Mouse (Mus musculus): ENCODE results near the gene Wdfy2.
"Not testable (repeated sequence)": the region's sequence is repeated elsewhere in the genome, so short reads cannot be mapped to it uniquely, and the experiment has no call there.

The Wdfy2 gene

GRCm38 (mm10) chr14:62879497-62879896 is 42.0 kb downstream of the Wdfy2 start:
- peak; percentile 86 for DNase-seq (ENCODE audit: low read depth)

DNA sequence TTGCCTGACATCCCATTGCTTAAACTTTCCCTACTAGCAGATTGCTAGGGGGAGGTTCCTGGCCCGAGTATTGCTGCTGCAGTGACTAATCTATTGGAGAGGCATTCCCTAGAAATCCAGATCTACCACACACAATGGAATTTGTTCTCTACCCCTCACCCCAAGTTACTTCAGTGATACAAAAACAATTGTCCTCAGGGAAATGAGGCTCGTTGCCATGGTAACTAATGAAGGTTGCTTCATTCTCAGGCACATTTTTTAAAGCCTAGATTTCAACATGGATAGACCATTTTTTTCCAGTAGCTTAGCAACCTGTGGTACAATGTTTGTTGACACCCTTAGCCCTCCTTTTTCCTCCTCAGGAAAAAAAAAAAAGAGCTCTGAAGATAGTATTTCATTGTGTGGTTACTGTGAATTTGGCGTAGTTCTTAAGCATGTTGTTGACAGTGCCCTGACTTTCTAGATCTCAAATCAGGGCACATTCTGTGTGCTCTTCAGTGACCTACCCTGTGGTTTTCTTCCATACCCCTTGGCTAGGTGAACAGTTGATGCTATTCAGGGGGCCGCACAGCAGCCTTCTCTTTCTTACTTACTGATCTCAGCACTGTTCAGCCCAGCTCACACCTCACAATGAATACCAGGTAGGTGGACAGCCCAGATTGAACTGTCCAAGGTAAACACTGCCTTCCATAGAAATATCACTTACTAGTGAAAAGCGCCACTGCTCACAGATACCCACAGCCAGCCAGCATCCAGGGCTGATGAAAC is 42.8 kb downstream of the Wdfy2 start:
- DNase-seq (ENCODE audit: low read depth), result peak; percentile 92

GRCm38 (mm10) chr14:62882061-62882614 is 44.7 kb downstream of the Wdfy2 start:
- no peak for DNase-seq (ENCODE audit: low read depth)

- no peak for DNase-seq (ENCODE audit: low read depth)
Observed at GRCm38 (mm10) chr14:62883551-62883950, 46.1 kb downstream of the Wdfy2 start.

DNA sequence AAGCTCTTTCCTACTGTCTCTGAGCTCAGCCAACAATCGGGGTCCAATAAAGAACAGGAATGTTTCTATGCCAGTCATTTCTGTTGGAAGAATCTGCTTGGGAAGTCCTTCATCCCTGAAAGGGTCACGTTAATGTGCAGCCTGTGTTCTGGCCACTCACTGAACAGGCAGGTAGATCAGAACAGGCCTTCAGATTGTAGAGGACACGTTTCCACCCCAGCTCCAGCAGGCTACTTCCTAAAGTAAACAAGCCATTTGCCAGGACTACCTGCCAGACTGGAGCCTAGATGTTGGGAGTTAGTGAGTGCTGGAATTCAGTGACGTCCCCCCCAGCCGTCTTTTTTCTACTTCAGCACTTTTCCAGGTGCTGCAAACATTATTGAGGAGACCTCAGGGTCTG is 46.7 kb downstream of the Wdfy2 start:
- no peak for DNase-seq (ENCODE audit: low read depth)

- no peak for DNase-seq (ENCODE audit: low read depth)
Observed at GRCm38 (mm10) chr14:62884639-62885038, 47.2 kb downstream of the Wdfy2 start.

DNA sequence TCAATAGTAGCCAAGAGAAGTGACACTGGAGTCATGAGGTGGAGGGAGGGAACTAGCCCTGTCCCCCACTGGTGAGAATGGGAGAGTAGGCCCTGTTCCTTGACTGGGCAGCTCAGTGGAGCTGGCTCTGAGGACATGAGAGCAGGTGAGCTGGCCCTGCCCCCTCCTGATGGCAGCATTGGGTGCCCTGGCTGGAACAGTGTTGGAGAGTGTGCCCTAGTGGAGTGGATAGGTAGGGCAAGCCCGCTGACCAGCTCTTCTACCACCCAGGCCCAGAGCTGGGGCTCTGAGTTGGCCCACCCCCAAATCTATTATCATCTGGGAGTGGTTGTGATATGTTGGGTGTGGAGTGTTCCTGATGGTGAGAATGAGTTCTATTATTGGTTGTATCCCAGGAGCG is 47.7 kb downstream of the Wdfy2 start:
- DNase-seq (ENCODE audit: low read depth), result no peak

- DNase-seq (ENCODE audit: low read depth), result peak; percentile 8
Observed at GRCm38 (mm10) chr14:62891401-62891800, 53.9 kb downstream of the Wdfy2 start.

GRCm38 (mm10) chr14:62892771-62893641 is 55.5 kb downstream of the Wdfy2 start:
- peak; percentile 40 for DNase-seq (ENCODE audit: low read depth)

DNA sequence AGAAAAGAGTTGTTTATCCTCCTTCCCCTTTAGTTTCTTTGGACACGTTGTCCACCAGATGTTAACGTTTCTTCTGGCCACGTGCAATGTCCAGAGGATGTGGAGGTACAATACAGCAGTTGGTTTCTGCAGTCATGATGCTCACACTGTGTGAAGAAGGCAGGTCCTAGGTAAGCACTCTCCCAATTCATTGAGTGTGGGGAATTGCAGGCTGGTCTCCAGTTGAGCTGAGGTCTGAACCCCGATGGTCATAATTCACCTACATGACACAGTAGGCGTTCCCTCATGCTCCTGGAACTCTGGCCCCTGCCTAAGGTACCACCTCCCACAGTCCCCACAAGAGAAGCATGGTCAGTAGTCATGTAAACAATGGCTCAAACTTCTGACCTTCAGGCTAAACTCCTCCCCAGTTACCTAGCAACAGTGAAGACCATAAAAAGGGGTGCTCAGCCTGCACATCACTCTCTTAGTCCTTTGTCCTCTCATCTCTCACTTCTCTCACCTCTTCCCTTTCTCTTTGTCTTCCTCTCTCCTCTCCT is 56.2 kb downstream of the Wdfy2 start:
- DNase-seq (ENCODE audit: low read depth), result not testable (repeated sequence)

GRCm38 (mm10) chr14:62894924-62895840 is 57.7 kb downstream of the Wdfy2 start:
- no peak for DNase-seq (ENCODE audit: low read depth)

- DNase-seq (ENCODE audit: low read depth), result no peak
Observed at GRCm38 (mm10) chr14:62898061-62898460, 60.6 kb downstream of the Wdfy2 start.

GRCm38 (mm10) chr14:62907888-62908287 is 70.4 kb downstream of the Wdfy2 start:
- DNase-seq (ENCODE audit: low read depth), result no peak

GRCm38 (mm10) chr14:62908550-62908949 is 71.1 kb downstream of the Wdfy2 start:
- DNase-seq (ENCODE audit: low read depth), result no peak

DNA sequence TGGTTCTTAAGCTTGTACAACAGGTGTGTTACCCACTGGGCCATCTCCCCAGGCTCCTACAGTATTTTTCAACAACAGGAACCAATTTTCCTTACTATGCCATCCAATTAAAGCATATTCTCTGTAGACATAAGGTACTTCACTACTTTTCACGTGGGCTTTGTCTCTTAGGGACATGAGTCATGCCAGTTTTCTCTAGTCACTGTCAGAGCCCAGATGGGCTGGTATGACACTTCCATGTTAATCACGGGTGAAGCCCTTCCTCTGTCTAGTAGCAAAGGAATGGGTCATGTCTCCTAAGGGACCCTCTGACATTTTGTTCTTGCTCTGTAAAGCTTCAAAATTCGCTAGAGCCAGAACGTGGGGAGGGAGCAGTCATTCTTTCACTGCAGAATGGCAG is 73.4 kb downstream of the Wdfy2 start:
- DNase-seq (ENCODE audit: low read depth), result no peak

- no peak for DNase-seq (ENCODE audit: low read depth)
Observed at GRCm38 (mm10) chr14:62915146-62915685, 77.7 kb downstream of the Wdfy2 start.

GRCm38 (mm10) chr14:62916488-62917034 is 79.1 kb downstream of the Wdfy2 start:
- no peak for DNase-seq (ENCODE audit: low read depth)

DNA sequence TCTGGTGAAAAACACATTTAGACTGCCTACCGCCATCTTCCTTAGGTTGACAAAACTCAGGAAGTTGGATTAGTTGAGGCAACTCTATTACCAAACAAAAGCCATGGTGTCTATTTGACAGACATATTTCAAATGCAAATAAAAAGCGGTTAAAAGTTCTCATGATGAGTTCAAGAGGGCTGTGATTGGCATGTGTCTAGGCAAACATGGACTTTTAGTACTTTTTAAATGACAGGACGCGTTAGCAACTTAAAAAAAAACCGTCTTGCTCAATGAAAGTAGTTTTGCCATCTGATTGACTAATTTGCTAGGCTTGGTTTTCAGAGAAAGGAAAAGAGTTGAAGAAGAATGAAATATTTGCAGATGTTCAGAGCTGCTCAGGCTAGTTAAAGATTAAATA is 83.9 kb downstream of the Wdfy2 start:
- DNase-seq (ENCODE audit: low read depth), result no peak

- DNase-seq (ENCODE audit: low read depth), result no peak
Observed at GRCm38 (mm10) chr14:62922637-62923036, 85.2 kb downstream of the Wdfy2 start.

DNA sequence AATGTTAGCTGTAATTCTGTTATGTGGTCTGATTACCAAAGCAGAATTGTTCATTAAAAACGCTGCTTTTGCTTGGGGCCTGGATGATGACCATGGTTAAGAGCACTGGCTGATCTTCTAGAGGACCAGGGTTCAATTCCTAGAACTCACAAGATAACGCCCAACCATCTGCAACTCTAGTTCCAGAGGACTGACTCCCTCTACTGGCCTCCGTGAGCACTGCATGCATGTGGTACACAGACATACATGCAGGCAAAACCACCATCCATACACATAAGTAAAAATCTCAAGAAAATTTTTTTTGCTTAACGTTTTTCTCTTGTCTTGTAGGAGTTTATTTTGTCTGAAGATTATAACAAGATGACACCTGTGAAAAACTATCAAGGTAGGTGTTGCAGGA is 87.3 kb downstream of the Wdfy2 start:
- peak; percentile 20 for DNase-seq (ENCODE audit: low read depth)

DNA sequence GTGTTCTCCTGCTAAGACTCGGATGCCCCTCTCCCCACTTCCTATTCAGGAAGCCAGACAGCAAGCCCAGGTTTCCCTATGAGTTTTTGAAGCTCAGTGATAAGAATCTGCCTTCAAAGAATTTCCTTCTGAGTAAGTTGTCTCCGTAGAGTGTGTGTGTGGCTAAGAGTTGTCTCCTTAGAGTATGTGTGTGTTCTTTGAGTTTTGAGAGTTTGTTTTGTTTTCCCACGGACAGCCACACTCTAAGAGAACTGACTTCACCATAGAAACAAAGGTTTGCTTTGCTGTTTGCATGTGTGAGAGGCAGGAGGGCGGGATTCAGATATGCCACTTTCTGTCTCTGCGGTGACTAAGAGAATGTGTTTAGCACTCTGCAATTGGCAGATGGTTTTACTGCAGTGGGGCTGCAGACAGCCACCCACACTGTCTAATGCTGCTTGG is 90.6 kb downstream of the Wdfy2 start:
- DNase-seq (ENCODE audit: low read depth), result no peak

Data from NIH3T3 (cell line).